Mouse (Mus musculus) CD8-positive naive resting alpha-beta T cell, adult 2 months (primary cell): Measurements from ENCODE around the gene Stx12.
A peak's percentile ranks its signal among the peaks of the same experiment; 100 is the strongest.

ENCODE experiments used
- DNase-seq, 2 experiments: peaks; one replicate each; pipeline ENCODE4 v3.0.0; 2022; ENCODE audit warnings: low read depth in 2 of 2, low spot score in 2 of 2

Gene Stx12

DNA sequence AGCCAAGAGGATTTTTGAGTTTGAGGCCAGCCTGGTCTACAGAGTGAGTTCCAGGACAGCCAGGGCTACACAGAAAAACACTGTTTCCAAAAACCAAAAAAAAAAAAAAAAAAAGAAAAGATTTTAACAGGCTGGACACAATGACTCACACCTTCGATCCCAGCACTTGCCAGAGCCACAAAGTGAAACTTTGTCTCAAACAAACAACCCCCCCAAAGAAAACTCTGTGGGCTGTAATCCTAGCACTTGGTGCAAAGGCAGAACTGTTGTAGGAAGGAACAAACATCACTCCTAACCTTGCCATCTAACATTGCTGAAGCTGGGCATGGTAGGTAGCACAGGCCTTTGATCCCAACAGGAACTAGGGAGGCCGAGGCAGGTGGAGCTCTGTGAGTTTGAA, 19.5 kb downstream of the Stx12 start:
- DNase-seq: no peak

DNA sequence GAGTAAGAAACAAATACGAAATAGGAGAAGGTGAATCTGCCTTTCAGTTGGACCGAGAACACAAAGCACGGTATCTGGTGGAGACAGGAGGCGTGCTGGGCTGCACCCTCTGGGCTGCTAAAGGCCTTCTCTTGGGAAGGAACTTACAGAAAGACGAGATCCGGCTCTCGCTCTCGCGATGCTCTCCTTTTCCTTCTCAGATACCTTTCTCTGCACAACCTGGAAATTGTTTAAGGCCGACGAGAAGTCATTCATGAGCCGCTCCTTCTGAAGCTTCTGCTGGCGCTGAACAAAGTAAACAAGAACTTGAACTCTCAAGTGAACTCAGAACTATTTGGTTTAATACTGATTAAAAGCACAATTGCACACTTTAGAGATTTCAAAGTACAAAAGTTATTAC, 21.3 kb downstream of the Stx12 start:
- DNase-seq: no peak

DNA sequence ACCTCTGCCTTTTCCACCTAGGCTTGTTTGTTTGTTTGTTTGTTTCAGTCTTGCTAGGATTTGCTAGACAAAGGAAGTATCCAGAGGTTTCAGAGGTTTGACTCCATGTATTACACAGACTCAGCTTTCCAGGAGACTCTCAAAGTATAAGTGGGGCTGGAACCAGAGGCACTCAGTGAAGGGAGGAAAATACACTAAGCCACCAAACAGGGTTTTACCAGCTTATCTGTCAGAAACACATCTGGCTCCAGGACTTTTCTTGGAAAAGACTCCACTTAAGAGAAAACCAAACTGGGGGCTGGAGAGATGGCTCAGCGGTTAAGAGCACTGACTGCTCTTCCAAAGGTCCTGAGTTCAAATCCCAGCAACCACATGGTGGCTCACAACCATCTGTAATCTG, 23.4 kb downstream of the Stx12 start:
- no peak for DNase-seq

- no peak for DNase-seq
Measured at GRCm38 (mm10) chr4:132843705-132844071, 40.6 kb downstream of the Stx12 start.

DNA sequence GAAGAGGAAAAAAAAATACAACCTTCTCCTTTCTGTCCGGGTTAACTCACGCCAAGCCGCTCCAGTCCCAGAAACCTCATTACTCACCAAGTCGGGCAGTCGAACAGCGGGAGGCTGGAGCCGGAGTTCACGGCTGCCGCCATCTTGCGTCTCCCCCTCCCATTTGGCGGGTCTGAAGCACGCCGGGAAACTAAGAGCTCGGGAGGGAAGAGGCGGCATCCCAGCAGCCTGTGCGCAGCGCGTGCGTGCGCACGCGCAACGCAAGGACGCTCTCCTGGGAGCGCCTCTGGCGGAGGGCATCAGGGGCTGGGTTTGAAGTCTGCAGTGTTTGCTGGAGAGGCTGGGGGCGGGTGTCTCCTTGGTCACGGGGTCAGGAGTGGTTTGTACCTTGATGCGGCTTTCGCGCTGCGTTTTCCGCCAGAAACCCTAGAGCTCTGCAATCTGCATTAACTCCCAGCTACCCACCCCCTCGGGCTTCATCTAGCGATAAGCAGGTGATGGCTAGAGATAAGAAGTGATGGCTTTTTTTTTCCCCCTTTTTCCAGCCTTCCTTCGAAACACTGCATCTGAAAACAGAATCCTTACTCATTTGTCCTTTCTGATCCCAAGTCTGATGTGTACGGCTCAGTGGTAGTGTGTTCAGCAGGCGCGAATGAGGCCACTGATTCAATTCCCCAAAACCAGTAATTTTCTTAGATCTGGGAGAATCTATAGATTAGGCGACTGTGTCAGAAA, 41.2 kb downstream of the Stx12 start, which contains the start of gene Ppp1r8:
Ppp1r8 (minus strand) TSS at position 200 of the 735 bp plus-strand sequence.
- DNase-seq: peak; percentile 81 to 84

- DNase-seq: peak; percentile 3 to 10
Measured at GRCm38 (mm10) chr4:132842281-132842906, 41.9 kb downstream of the Stx12 start.

DNA sequence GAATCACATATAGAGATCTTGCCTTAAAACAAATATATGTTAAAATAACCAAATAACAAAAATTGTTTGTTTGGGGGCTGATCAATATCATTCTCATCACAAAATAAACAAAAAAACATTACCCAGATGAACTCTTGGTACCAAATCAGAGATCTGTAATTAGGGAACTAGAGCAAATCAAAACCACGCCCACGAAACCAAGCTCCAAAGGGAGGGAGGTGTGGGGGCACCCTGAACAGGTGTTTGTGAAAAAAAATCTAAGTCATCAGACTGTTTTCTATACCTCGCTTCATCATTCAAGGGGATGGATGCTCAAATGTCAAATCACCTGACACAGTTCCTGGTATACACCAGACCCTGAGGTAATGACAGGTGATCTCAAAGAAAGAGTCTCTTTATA, 42.8 kb downstream of the Stx12 start:
- DNase-seq: no peak

- peak; percentile 54 to 65 for DNase-seq
Measured at GRCm38 (mm10) chr4:132823614-132824366, 60.5 kb downstream of the Stx12 start.

GRCm38 (mm10) chr4:132818442-132818841, 65.9 kb downstream of the Stx12 start:
- no peak for DNase-seq

DNA sequence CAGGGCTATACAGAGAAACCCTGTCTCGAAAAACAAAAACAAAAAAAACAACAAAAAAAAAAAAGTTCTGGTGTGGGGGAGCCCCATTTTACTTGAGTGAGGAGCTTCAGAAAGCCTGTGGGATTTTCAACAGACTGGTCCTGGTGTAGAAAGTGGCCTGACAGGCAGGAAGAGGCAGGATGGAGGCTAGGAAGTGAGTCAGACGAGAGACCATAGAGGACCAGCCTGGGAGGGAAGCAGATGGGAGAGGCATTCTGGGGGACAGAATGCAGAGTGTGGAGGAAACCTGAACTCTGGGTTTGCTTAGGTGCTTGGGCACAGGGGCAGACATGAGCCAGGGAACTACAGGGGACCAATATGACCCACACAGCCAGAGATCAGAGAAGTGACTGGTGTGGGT, 67.5 kb downstream of the Stx12 start:
- no peak for DNase-seq

DNA sequence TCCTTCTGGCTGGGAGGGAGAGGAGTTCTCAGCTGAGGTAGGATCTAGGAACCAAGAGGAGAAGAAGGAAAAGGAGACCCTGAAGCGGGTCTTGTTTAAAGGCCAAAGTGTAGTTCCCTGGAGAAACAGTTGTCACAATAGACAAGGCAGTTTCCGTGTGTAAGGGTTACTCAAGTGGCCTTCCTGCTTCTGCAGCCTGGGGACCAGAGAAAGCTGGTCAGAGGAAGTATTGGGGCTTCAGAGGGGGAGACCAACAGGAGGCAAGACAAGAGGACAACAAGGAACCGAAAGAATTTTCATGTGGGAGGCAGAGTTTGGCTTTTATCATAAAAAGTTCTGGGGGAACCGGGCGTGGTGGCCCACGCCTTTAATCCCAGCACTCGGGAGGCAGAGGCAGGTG, 67.9 kb downstream of the Stx12 start:
- no peak for DNase-seq

DNA sequence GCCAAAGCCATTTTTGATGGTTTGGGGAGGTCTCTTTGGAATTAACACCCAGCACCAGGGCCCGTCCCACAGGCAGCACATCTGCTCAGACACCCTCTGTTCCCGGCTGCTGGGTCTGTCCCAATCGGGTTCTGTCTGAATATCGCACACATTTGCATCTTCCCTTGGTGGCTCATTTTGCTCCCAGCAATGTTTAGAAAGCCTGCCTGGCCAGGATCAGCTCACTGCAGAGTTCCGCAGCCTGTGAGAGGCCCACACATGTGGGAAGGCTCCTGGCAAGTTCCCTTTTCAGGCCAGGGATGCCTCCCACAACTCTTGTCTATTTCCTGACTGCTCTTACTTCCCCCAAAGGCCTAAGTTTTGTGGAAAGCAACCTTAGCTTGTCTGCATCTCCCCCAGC, 74.7 kb downstream of the Stx12 start:
- DNase-seq: no peak

GRCm38 (mm10) chr4:132807771-132808641, 76.3 kb downstream of the Stx12 start:
- no peak for DNase-seq

DNA sequence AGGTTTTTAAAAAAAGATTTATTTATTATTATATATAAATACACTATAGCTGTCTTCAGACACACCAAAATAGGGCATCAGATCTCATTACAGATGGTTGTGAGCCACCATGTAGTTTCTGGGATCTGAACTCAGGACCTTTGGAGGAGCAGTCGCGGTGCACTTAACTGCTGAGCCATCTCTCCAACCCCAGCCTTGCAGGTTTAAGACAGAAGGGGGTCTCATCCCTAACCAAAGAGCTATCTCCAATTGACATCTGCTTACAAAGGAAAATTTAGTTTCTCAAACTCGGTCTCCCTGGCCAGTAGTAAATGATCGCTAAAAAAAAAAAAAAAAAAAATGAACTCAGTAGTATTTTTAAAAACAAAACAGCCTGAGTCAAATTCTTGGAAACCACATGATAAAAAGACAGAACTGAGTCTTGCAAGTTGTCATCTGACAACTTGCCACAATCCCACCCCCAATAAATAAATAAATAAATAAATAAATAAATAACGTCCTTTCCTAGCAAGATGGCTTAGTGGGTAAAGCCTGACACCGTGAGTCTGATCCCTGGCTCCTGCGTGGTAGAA, 77.6 kb downstream of the Stx12 start:
- no peak for DNase-seq

GRCm38 (mm10) chr4:132805599-132806197, 78.6 kb downstream of the Stx12 start:
- no peak for DNase-seq

GRCm38 (mm10) chr4:132805146-132805545, 79.2 kb downstream of the Stx12 start:
- DNase-seq: no peak

- no peak for DNase-seq
Measured at GRCm38 (mm10) chr4:132804331-132804730, 80.0 kb downstream of the Stx12 start.

GRCm38 (mm10) chr4:132803876-132804275, 80.4 kb downstream of the Stx12 start:
- DNase-seq: no peak
